Mouse (Mus musculus): Measurements from ENCODE around the gene Thnsl1. TPM values are rescaled to one million over a fixed set of nuclear protein-coding genes. Genes with fewer than 3 reads are reported as not detected.
A peak's percentile ranks its signal among the peaks of the same experiment; 100 is the strongest.

The Thnsl1 gene
- polyA plus RNA-seq, 1 experiment from 2014 or later: 8.0 TPM

GRCm38 (mm10) chr2:21195233-21195632, 10.3 kb upstream of the Thnsl1 start:
- H3K9me3 ChIP-seq (replicated peaks; ENCODE audit: control insufficient read depth, low read length): no peaks in the 10 kb centered on the region; the same call in 1 of the 2 replicates
- H3K4me3 ChIP-seq (replicated peaks; ENCODE audit: low read length): no peak overlapping the region
- 72% methylated on average over 5 of the region's 5 CpGs for WGBS
- no peaks in the 10 kb centered on the region for H3K36me3 ChIP-seq (ENCODE audit: control insufficient read depth, insufficient read depth, low read length)
- no peaks in the 10 kb centered on the region for H3K4me1 ChIP-seq (ENCODE audit: control insufficient read depth, insufficient read depth, low read length)
- H3K4me2 ChIP-seq (ENCODE audit: low read depth, low read length): no peak overlapping the region
- peak; percentile 56; the same call in 1 of the 2 replicates for ATAC-seq (ENCODE audit: insufficient read depth, low FRiP score)
- no peak overlapping the region for H3K9ac ChIP-seq (ENCODE audit: low read length)
- H3K27ac ChIP-seq (ENCODE audit: low read length): no peak overlapping the region
- no peaks in the 10 kb centered on the region for H3K27me3 ChIP-seq (ENCODE audit: control insufficient read depth, insufficient read depth, low read length)

- WGBS: 43% methylated on average over 3 of the region's 3 CpGs
- Histone ChIP-seq H3K36me3 (ENCODE audit: control insufficient read depth, insufficient read depth, low read length) (no peaks in the 10 kb centered on the region), H3K4me1 (ENCODE audit: control insufficient read depth, insufficient read depth, low read length) (no peaks in the 10 kb centered on the region), H3K27ac (ENCODE audit: low read length) (no peak overlapping the region), H3K27me3 (ENCODE audit: control insufficient read depth, insufficient read depth, low read length) (no peaks in the 10 kb centered on the region), H3K9ac (ENCODE audit: low read length) (no peak overlapping the region), H3K9me3 (replicated peaks; ENCODE audit: control insufficient read depth, low read length) (no peaks in the 10 kb centered on the region; the same call in 1 of the 2 replicates), H3K4me3 (replicated peaks; ENCODE audit: low read length) (no peak overlapping the region), H3K4me2 (ENCODE audit: low read depth, low read length) (no peak overlapping the region)
- ATAC-seq (ENCODE audit: insufficient read depth, low FRiP score): no peak
Observed at GRCm38 (mm10) chr2:21199051-21199450, 6.5 kb upstream of the Thnsl1 start.

GRCm38 (mm10) chr2:21202754-21203153, 2.8 kb upstream of the Thnsl1 start:
- no peak for ATAC-seq (ENCODE audit: insufficient read depth, low FRiP score)
- WGBS: 62% methylated on average over 2 of the region's 2 CpGs
- Histone ChIP-seq H3K4me1 (ENCODE audit: control insufficient read depth, insufficient read depth, low read length) (peaks cover 3% of the 10 kb centered on the region), H3K9me3 (replicated peaks; ENCODE audit: control insufficient read depth, low read length) (no peaks in the 10 kb centered on the region), H3K36me3 (ENCODE audit: control insufficient read depth, insufficient read depth, low read length) (no peaks in the 10 kb centered on the region), H3K4me2 (ENCODE audit: low read depth, low read length) (no peak overlapping the region), H3K4me3 (replicated peaks; ENCODE audit: low read length) (no peak overlapping the region), H3K9ac (ENCODE audit: low read length) (no peak overlapping the region), H3K27ac (ENCODE audit: low read length) (no peak overlapping the region), H3K27me3 (ENCODE audit: control insufficient read depth, insufficient read depth, low read length) (no peaks in the 10 kb centered on the region)

GRCm38 (mm10) chr2:21205831-21206159, 271 bp downstream of the Thnsl1 start:
- no peak overlapping the region for H3K27ac ChIP-seq (ENCODE audit: low read length)
- under 1% methylated on average over 19 of the region's 19 CpGs for WGBS
- no peaks in the 10 kb centered on the region for H3K27me3 ChIP-seq (ENCODE audit: control insufficient read depth, insufficient read depth, low read length)
- H3K9me3 ChIP-seq (replicated peaks; ENCODE audit: control insufficient read depth, low read length): no peaks in the 10 kb centered on the region
- peak overlapping the region; percentile 71 for H3K9ac ChIP-seq (ENCODE audit: low read length)
- H3K4me3 ChIP-seq (replicated peaks; ENCODE audit: low read length): peak overlapping the region; percentile 53
- H3K36me3 ChIP-seq (ENCODE audit: control insufficient read depth, insufficient read depth, low read length): no peaks in the 10 kb centered on the region
- peak; percentile 81 for ATAC-seq (ENCODE audit: insufficient read depth, low FRiP score)
- H3K4me2 ChIP-seq (ENCODE audit: low read depth, low read length): peak overlapping the region; percentile 58
- H3K4me1 ChIP-seq (ENCODE audit: control insufficient read depth, insufficient read depth, low read length): peaks cover 3% of the 10 kb centered on the region

- peak overlapping the region; percentile 53 for H3K4me3 ChIP-seq (replicated peaks; ENCODE audit: low read length)
- peak overlapping the region; percentile 71 for H3K9ac ChIP-seq (ENCODE audit: low read length)
- 37% methylated on average over 6 of the region's 6 CpGs for whole genome bisulfite sequencing
- no peak for ATAC-seq (ENCODE audit: insufficient read depth, low FRiP score)
- H3K27me3 ChIP-seq (ENCODE audit: control insufficient read depth, insufficient read depth, low read length): no peaks in the 10 kb centered on the region
- no peaks in the 10 kb centered on the region for H3K36me3 ChIP-seq (ENCODE audit: control insufficient read depth, insufficient read depth, low read length)
- peak overlapping the region; percentile 58 for H3K4me2 ChIP-seq (ENCODE audit: low read depth, low read length)
- no peaks in the 10 kb centered on the region for H3K9me3 ChIP-seq (replicated peaks; ENCODE audit: control insufficient read depth, low read length)
- peaks cover 3% of the 10 kb centered on the region for H3K4me1 ChIP-seq (ENCODE audit: control insufficient read depth, insufficient read depth, low read length)
- H3K27ac ChIP-seq (ENCODE audit: low read length): no peak overlapping the region
Observed at GRCm38 (mm10) chr2:21206278-21206677, 754 bp downstream of the Thnsl1 start.

- no peak overlapping the region for H3K27ac ChIP-seq (ENCODE audit: low read length)
- no peak overlapping the region for H3K4me2 ChIP-seq (ENCODE audit: low read depth, low read length)
- H3K27me3 ChIP-seq (ENCODE audit: control insufficient read depth, insufficient read depth, low read length): no peaks in the 10 kb centered on the region
- H3K9ac ChIP-seq (ENCODE audit: low read length): no peak overlapping the region
- WGBS: 88% methylated on average over 6 of the region's 6 CpGs
- no peak for ATAC-seq (ENCODE audit: insufficient read depth, low FRiP score)
- H3K4me1 ChIP-seq (ENCODE audit: control insufficient read depth, insufficient read depth, low read length): no peaks in the 10 kb centered on the region
- H3K4me3 ChIP-seq (replicated peaks; ENCODE audit: low read length): no peak overlapping the region
- no peaks in the 10 kb centered on the region for H3K36me3 ChIP-seq (ENCODE audit: control insufficient read depth, insufficient read depth, low read length)
- H3K9me3 ChIP-seq (replicated peaks; ENCODE audit: control insufficient read depth, low read length): no peaks in the 10 kb centered on the region
Observed at GRCm38 (mm10) chr2:21211361-21211760, 5.8 kb downstream of the Thnsl1 start.

- Histone ChIP-seq H3K4me1 (ENCODE audit: control insufficient read depth, insufficient read depth, low read length) (no peaks in the 10 kb centered on the region), H3K4me3 (replicated peaks; ENCODE audit: low read length) (no peak overlapping the region), H3K9me3 (replicated peaks; ENCODE audit: control insufficient read depth, low read length) (no peaks in the 10 kb centered on the region), H3K27me3 (ENCODE audit: control insufficient read depth, insufficient read depth, low read length) (no peaks in the 10 kb centered on the region), H3K27ac (ENCODE audit: low read length) (no peak overlapping the region), H3K36me3 (ENCODE audit: control insufficient read depth, insufficient read depth, low read length) (no peaks in the 10 kb centered on the region), H3K4me2 (ENCODE audit: low read depth, low read length) (no peak overlapping the region), H3K9ac (ENCODE audit: low read length) (no peak overlapping the region)
- no peak for ATAC-seq (ENCODE audit: insufficient read depth, low FRiP score)
Observed at GRCm38 (mm10) chr2:21214322-21214721, 8.8 kb downstream of the Thnsl1 start.

- H3K36me3 ChIP-seq (ENCODE audit: control insufficient read depth, insufficient read depth, low read length): no peaks in the 10 kb centered on the region
- ATAC-seq (ENCODE audit: insufficient read depth, low FRiP score): no peak
- H3K9me3 ChIP-seq (replicated peaks; ENCODE audit: control insufficient read depth, low read length): no peaks in the 10 kb centered on the region
- no peak overlapping the region for H3K4me3 ChIP-seq (replicated peaks; ENCODE audit: low read length)
- H3K27me3 ChIP-seq (ENCODE audit: control insufficient read depth, insufficient read depth, low read length): no peaks in the 10 kb centered on the region
- WGBS: 83% methylated on average over 2 of the region's 2 CpGs
- H3K27ac ChIP-seq (ENCODE audit: low read length): no peak overlapping the region
- no peak overlapping the region for H3K9ac ChIP-seq (ENCODE audit: low read length)
- H3K4me1 ChIP-seq (ENCODE audit: control insufficient read depth, insufficient read depth, low read length): no peaks in the 10 kb centered on the region
- no peak overlapping the region for H3K4me2 ChIP-seq (ENCODE audit: low read depth, low read length)
Observed at GRCm38 (mm10) chr2:21215284-21215683, 9.8 kb downstream of the Thnsl1 start.

GRCm38 (mm10) chr2:21222453-21223384, 17.2 kb downstream of the Thnsl1 start:
- Histone ChIP-seq H3K27ac (ENCODE audit: low read length) (no peak overlapping the region), H3K36me3 (ENCODE audit: control insufficient read depth, insufficient read depth, low read length) (no peaks in the 10 kb centered on the region), H3K9ac (ENCODE audit: low read length) (no peak overlapping the region), H3K4me2 (ENCODE audit: low read depth, low read length) (no peak overlapping the region), H3K27me3 (ENCODE audit: control insufficient read depth, insufficient read depth, low read length) (no peaks in the 10 kb centered on the region), H3K4me3 (replicated peaks; ENCODE audit: low read length) (no peak overlapping the region), H3K4me1 (ENCODE audit: control insufficient read depth, insufficient read depth, low read length) (no peaks in the 10 kb centered on the region), H3K9me3 (replicated peaks; ENCODE audit: control insufficient read depth, low read length) (no peaks in the 10 kb centered on the region)
- no peak for ATAC-seq (ENCODE audit: insufficient read depth, low FRiP score)
- WGBS: 82% methylated on average over 9 of the region's 9 CpGs

Data from stomach, embryonic 16.5 days (tissue).